Mouse (Mus musculus): ENCODE data around the gene Trim59. TPM values are rescaled to one million over a fixed set of nuclear protein-coding genes. Genes with fewer than 3 reads are reported as not detected.

Gene Trim59
- polyA plus RNA-seq, 2 experiments, result 27.4 to 84.6 TPM

DNA sequence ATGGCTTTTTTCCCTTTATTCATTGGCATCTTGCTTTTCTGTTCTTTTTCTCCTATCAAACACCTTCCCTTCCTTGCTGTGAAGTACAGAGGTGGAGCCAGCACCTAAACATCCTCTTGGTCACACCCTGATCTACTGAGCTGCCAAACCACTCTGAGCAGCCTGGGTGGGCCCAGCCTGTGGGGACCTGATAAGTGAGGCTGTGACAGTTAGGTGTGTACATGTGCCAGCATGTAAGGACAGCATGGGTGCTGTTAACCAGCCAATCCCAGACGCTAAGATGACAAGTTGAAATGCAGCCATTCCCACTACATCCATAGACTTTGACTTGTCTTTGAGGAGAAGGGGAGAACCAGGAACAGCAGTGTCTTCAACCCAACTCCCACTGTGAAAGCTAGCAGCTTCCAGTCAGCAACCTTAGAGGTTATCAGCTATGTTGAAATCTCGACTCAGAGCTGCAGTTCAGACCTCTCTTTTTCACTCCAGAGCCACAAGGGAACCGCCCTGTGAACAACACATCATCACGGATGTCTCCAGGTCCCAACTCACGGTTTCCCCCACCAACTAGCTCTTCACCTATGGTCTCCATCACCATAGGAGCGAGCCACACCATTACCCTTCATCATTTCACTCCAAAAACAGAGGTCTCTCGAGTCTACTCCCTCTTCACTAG lies 10.3 kb upstream of the Trim59 start:
- no peak for TF ChIP-seq POLR2A (IDR thresholded peaks at IDR 0.05; ENCODE audit: borderline replicate concordance, extremely low read depth, insufficient read depth, insufficient read length)
- ATAC-seq (ENCODE audit: low FRiP score, low read depth) (no peak), DNase-seq (ENCODE audit: low spot score) (no peak)
- Histone ChIP-seq H3K9me3 (ENCODE audit: control insufficient read depth, low read length) (no peaks in the 10 kb centered on the region), H3K27ac (replicated peaks; ENCODE audit: low read depth, low read length) (no peak overlapping the region), H3K9ac (ENCODE audit: low read depth, low read length, severe bottlenecking) (no peak overlapping the region), H3K4me2 (replicated peaks; ENCODE audit: low read depth, low read length, severe bottlenecking) (no peak overlapping the region), H3K27me3 (ENCODE audit: control insufficient read depth, insufficient read depth, low read length) (no peaks in the 10 kb centered on the region), H3K36me3 (ENCODE audit: control insufficient read depth, insufficient read depth, low read length) (no peaks in the 10 kb centered on the region), H3K4me1 (ENCODE audit: control insufficient read depth, insufficient read depth, low read length) (no peaks in the 10 kb centered on the region), H3K4me3 (replicated peaks; ENCODE audit: low read length) (no peak overlapping the region)
- 76% methylated on average over 7 of the region's 7 CpGs for WGBS

DNA sequence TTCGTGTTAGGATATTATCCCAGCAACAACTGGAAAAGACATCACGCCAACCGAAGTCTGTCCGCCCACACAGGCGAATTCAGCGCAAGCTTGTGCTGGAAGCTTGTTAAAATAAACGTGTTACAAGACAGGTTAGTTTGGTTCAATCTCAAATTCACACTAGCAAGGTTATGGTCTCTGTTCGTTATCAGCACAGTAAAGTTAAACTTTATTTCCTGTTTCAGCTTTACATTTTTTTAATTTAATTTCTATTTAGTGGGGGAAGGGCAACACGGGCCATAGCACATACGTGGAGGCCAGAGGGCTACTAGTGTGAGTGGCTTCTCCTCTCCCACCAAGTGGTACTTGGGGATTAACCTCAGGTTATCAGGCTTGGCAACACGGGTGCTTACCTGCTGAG lies 7.3 kb upstream of the Trim59 start:
- Histone ChIP-seq H3K4me2 (replicated peaks; ENCODE audit: low read depth, low read length, severe bottlenecking) (no peak overlapping the region), H3K27ac (replicated peaks; ENCODE audit: low read depth, low read length) (no peak overlapping the region), H3K9me3 (ENCODE audit: control insufficient read depth, low read length) (no peaks in the 10 kb centered on the region), H3K9ac (ENCODE audit: low read depth, low read length, severe bottlenecking) (no peak overlapping the region), H3K4me1 (ENCODE audit: control insufficient read depth, insufficient read depth, low read length) (no peaks in the 10 kb centered on the region), H3K27me3 (ENCODE audit: control insufficient read depth, insufficient read depth, low read length) (no peaks in the 10 kb centered on the region), H3K4me3 (replicated peaks; ENCODE audit: low read length) (no peak overlapping the region), H3K36me3 (ENCODE audit: control insufficient read depth, insufficient read depth, low read length) (no peaks in the 10 kb centered on the region)
- DNase-seq (ENCODE audit: low spot score), result no peak
- ATAC-seq (ENCODE audit: low FRiP score, low read depth), result no peak
- no peak for TF ChIP-seq POLR2A (IDR thresholded peaks at IDR 0.05; ENCODE audit: borderline replicate concordance, extremely low read depth, insufficient read depth, insufficient read length)
- 86% methylated on average over 11 of the region's 11 CpGs for WGBS

DNA sequence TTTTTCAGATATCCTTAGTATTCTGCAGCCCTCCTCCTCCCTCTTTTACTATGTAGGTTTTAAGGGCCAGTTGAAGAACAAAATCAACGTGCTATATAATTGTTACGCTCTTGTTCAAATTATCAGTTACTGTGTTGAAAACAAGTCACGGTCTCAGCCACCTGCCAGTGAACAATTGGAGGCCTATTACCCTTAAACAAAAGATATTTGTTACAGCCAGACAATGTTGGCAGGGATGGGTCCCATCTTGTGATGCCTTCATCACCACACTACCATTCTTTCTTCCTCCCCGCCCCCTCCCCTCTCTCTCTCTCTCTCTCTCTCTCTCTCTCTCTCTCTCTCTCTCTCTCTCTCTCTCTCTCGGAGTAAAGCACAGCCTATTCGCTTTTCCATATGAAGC lies 4.5 kb upstream of the Trim59 start:
- TF ChIP-seq POLR2A (IDR thresholded peaks at IDR 0.05; ENCODE audit: borderline replicate concordance, extremely low read depth, insufficient read depth, insufficient read length), result no peak
- Histone ChIP-seq H3K9me3 (ENCODE audit: control insufficient read depth, low read length) (no peaks in the 10 kb centered on the region), H3K4me1 (ENCODE audit: control insufficient read depth, insufficient read depth, low read length) (no peaks in the 10 kb centered on the region; the same call in 1 of the 2 replicates), H3K4me3 (replicated peaks; ENCODE audit: low read length) (no peak overlapping the region), H3K4me2 (replicated peaks; ENCODE audit: low read depth, low read length, severe bottlenecking) (no peak overlapping the region), H3K36me3 (ENCODE audit: control insufficient read depth, insufficient read depth, low read length) (no peaks in the 10 kb centered on the region), H3K9ac (ENCODE audit: low read depth, low read length, severe bottlenecking) (no peak overlapping the region), H3K27ac (replicated peaks; ENCODE audit: low read depth, low read length) (no peak overlapping the region), H3K27me3 (ENCODE audit: control insufficient read depth, insufficient read depth, low read length) (no peaks in the 10 kb centered on the region)
- no peak for ATAC-seq (ENCODE audit: low FRiP score, low read depth)
- no peak for DNase-seq (ENCODE audit: low spot score)
- 80% methylated on average over 6 of the region's 6 CpGs for WGBS

DNA sequence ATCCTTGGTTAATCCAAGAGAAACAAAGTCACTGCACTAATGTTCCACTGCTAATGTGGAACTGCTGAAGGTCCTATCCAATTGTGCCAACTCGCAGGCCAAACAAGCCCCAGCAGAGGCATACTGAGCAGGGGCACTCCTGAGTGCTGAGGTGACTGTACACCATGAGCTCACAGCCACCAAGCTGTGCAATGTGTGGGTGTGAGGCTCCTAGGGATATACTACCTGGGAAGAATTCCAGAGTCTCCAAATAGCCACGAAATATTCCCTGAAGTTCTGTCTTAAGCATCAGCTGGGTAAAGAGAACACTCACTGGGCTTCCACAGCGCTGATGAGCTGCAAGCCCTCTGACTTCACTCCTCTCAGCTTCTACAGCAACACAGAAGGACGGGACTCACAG lies 3.1 kb upstream of the Trim59 start:
- Histone ChIP-seq H3K36me3 (ENCODE audit: control insufficient read depth, insufficient read depth, low read length) (no peaks in the 10 kb centered on the region), H3K4me1 (ENCODE audit: control insufficient read depth, insufficient read depth, low read length) (peaks cover 2% of the 10 kb centered on the region; the same call in 1 of the 2 replicates), H3K27me3 (ENCODE audit: control insufficient read depth, insufficient read depth, low read length) (no peaks in the 10 kb centered on the region), H3K4me3 (replicated peaks; ENCODE audit: low read length) (no peak overlapping the region), H3K4me2 (replicated peaks; ENCODE audit: low read depth, low read length, severe bottlenecking) (no peak overlapping the region), H3K9ac (ENCODE audit: low read depth, low read length, severe bottlenecking) (no peak overlapping the region), H3K27ac (replicated peaks; ENCODE audit: low read depth, low read length) (no peak overlapping the region), H3K9me3 (ENCODE audit: control insufficient read depth, low read length) (no peaks in the 10 kb centered on the region)
- ATAC-seq (ENCODE audit: low FRiP score, low read depth) (no peak), DNase-seq (ENCODE audit: low spot score) (no peak)
- TF ChIP-seq POLR2A (IDR thresholded peaks at IDR 0.05; ENCODE audit: borderline replicate concordance, extremely low read depth, insufficient read depth, insufficient read length), result no peak
- WGBS, result 74% methylated on average over 4 of the region's 4 CpGs

DNA sequence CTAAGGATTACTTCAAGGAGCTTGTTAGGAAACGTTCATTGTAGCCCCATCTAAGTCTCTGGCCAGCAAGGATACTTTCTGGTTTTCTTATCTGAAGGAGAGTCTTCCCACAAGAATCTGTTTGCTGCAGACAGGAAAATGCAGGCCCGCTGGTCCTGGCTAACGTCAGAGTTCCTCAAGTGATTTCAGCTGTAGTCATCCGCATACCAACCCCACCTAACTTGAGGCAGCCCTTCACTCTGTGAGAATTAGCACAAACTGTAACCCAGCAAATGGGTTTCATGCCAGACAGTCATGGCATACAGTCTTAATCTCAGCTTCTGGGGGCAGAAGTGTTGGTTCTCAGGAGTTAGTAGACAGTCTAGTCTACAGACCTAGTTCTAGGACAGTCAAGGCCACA lies 2.0 kb upstream of the Trim59 start:
- Histone ChIP-seq H3K36me3 (ENCODE audit: control insufficient read depth, insufficient read depth, low read length) (no peaks in the 10 kb centered on the region), H3K27ac (replicated peaks; ENCODE audit: low read depth, low read length) (no peak overlapping the region), H3K27me3 (ENCODE audit: control insufficient read depth, insufficient read depth, low read length) (no peaks in the 10 kb centered on the region), H3K9ac (ENCODE audit: low read depth, low read length, severe bottlenecking) (no peak overlapping the region), H3K4me3 (replicated peaks; ENCODE audit: low read length) (no peak overlapping the region), H3K4me2 (replicated peaks; ENCODE audit: low read depth, low read length, severe bottlenecking) (no peak overlapping the region), H3K4me1 (ENCODE audit: control insufficient read depth, insufficient read depth, low read length) (peaks cover 6% of the 10 kb centered on the region; the same call in 1 of the 2 replicates), H3K9me3 (ENCODE audit: control insufficient read depth, low read length) (no peaks in the 10 kb centered on the region)
- no peak for DNase-seq (ENCODE audit: low spot score)
- TF ChIP-seq POLR2A (IDR thresholded peaks at IDR 0.05; ENCODE audit: borderline replicate concordance, extremely low read depth, insufficient read depth, insufficient read length), result no peak
- no peak for ATAC-seq (ENCODE audit: low FRiP score, low read depth)
- 49% methylated on average over 4 of the region's 4 CpGs for WGBS

All from limb, embryonic 14.5 days (tissue).